Mouse (Mus musculus) forebrain, postnatal 0 days (tissue): Measurements from ENCODE around the gene Fthl17c. TPM values are rescaled to one million over a fixed set of nuclear protein-coding genes. Genes with fewer than 3 reads are reported as not detected.
A peak's percentile ranks its signal among the peaks of the same experiment; 100 is the strongest.
"Not testable (repeated sequence)": the region's sequence is repeated elsewhere in the genome, so short reads cannot be mapped to it uniquely, and the experiment has no call there.

Source experiments
- ATAC-seq: fragments of 200-750 bp; cut with Nextera tagmentation; 2 replicates; pipeline ENCODE4 v1.8.0; 2017; ENCODE audit warnings: mild to moderate bottlenecking, moderate library complexity
- DNase-seq: peaks from one replicate; pipeline ENCODE4 v3.0.0-alpha.2; 2015
- H3K27ac ChIP-seq: fragments of 300-500 bp; sonication (generic); 2 replicates; pipeline ENCODE4 v1.5.1; 2014; ENCODE audit warnings: low read depth, mild to moderate bottlenecking, antibody characterized with exemption, low read length, moderate library complexity, mixed read lengths
- H3K27me3 ChIP-seq: fragments of 300-500 bp; sonication (generic); 2 replicates; pipeline ENCODE4 v1.6.1; 2014; ENCODE audit warnings: mild to moderate bottlenecking, low read length, mixed read lengths; ENCODE audit not compliant: insufficient read depth
- H3K36me3 ChIP-seq: fragments of 300-500 bp; sonication (generic); 2 replicates; pipeline ENCODE4 v1.6.1; 2014; ENCODE audit warnings: mild to moderate bottlenecking, moderate library complexity; ENCODE audit not compliant: insufficient read depth
- H3K4me1 ChIP-seq: fragments of 300-500 bp; sonication (generic); 2 replicates; pipeline ENCODE4 v1.6.1; 2014; ENCODE audit warnings: antibody characterized with exemption; ENCODE audit not compliant: insufficient read depth
- H3K4me2 ChIP-seq: fragments of 300-500 bp; sonication (generic); 2 replicates; pipeline ENCODE4 v1.6.1; 2014; ENCODE audit warnings: low read depth, mild to moderate bottlenecking, moderate library complexity
- H3K4me3 ChIP-seq: fragments of 300-500 bp; sonication (generic); 2 replicates; pipeline ENCODE4 v1.5.1; 2014; ENCODE audit warnings: low read depth, low read length, mixed read lengths
- H3K9ac ChIP-seq: fragments of 300-500 bp; sonication (generic); 2 replicates; pipeline ENCODE4 v1.6.1; 2014; ENCODE audit warnings: mild to moderate bottlenecking
- H3K9me3 ChIP-seq: fragments of 300-500 bp; sonication (generic); 2 replicates; pipeline ENCODE4 v1.6.1; 2016; ENCODE audit warnings: low read length
- CTCF ChIP-seq: sonication (generic); IDR thresholded peaks from 2 replicates; pipeline ENCODE4 v1.5.1; 2016; ENCODE audit warnings: antibody characterized with exemption, control low read depth, low read depth
- WGBS: fragments of 180-500 bp; shearing (Covaris S2); extraction: QIAGEN DNeasy Blood & Tissue Kit; methylation state at CpG from one replicate; pipeline ENCODE4 v1.1.7; 2014; 5-methylcytosine and 5-hydroxymethylcytosine counted together
- polyA plus RNA-seq: library from polyadenylated mRNA; unstranded; fragments of >200 nt; fragmentation: Nextera tagmentation; extraction: Ambion mirVana; gene quantifications from 2 replicates; pipeline ENCODE4 v1.2.1, GENCODE M21; 2015
- total RNA-seq: library from RNA; depleted of rRNA; stranded (reverse); fragments of >200 nt; gene quantifications from 2 replicates; pipeline ENCODE4 v1.2.3, GENCODE M21; 2014; rRNA removed

The Fthl17c gene
- total RNA-seq (not detected in 2 replicates), polyA plus RNA-seq (not detected in 2 replicates)

DNA sequence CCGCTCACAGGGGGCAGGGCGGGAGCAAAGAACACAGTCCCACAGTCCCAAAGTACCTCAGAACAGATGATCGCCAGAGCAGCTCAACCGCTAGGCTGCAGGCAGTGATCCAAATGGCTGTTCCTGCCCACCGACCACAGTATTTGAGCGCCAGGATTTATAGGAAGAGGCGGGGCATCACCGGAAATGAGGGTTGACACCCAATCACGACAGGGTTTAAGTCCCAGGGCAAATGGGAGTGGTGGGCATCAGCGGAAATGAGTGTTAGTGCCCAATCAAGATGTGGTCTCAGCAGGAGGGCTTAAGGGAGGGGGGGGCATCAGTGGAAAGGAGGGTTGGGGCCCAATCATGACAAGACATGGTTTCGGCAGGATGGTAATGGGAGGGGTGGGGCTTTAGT, at the start of gene Fthl17c:
Gene Fthl17c (minus strand): TSS at position 101 of the 400 bp plus-strand sequence.
- H3K27ac ChIP-seq, H3K9ac ChIP-seq, H3K9me3 ChIP-seq, H3K4me3 ChIP-seq, H3K4me1 ChIP-seq, H3K27me3 ChIP-seq, ATAC-seq, H3K36me3 ChIP-seq, H3K4me2 ChIP-seq, DNase-seq: not testable (repeated sequence)
- WGBS, result no CpG with 5 or more reads among the region's 11 CpGs

- no peak overlapping the region for H3K4me3 ChIP-seq
- 57% methylated on average over 10 of the region's 10 CpGs for WGBS
- ATAC-seq (no peak), DNase-seq (no peak)
- H3K9me3 ChIP-seq, result no peaks in the 10 kb centered on the region
- no peaks in the 10 kb centered on the region for H3K27me3 ChIP-seq
- H3K4me2 ChIP-seq, result no peak overlapping the region
- H3K27ac ChIP-seq, result no peak overlapping the region
- no peak overlapping the region for H3K9ac ChIP-seq
- no peaks in the 10 kb centered on the region for H3K4me1 ChIP-seq
- TF ChIP-seq CTCF, result no peak
- H3K36me3 ChIP-seq, result no peaks in the 10 kb centered on the region
Measured at GRCm38 (mm10) chrX:9019481-9019880, 43.1 kb upstream of the Fthl17c start.

DNA sequence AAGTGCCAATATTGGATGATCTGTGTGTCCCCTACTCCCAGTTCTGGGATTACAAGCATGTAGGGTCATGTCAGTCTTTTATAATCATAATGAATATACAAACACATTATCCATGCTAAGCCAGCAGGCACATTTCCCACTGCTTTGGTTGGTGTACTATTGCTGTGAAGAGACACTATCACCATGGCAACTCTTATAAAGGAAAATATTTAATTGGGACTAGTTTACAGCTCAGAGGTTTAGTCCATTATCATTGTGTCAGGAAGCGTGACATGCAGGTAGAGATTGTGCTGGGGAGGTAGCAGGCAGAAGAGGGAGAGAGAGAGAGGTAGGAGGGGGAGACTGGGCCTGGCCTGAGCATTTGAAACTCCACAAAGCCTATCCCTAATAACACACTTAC, 39.7 kb upstream of the Fthl17c start:
- DNase-seq (no peak), ATAC-seq (peak; percentile 73)
- H3K9ac ChIP-seq, result no peak overlapping the region
- H3K27ac ChIP-seq, result no peak overlapping the region
- no peaks in the 10 kb centered on the region for H3K36me3 ChIP-seq
- no peaks in the 10 kb centered on the region for H3K4me1 ChIP-seq
- 29% methylated on average over 1 of the region's 1 CpGs for WGBS
- no peaks in the 10 kb centered on the region for H3K27me3 ChIP-seq
- no peaks in the 10 kb centered on the region for H3K9me3 ChIP-seq
- no peak for TF ChIP-seq CTCF
- no peak overlapping the region for H3K4me2 ChIP-seq
- H3K4me3 ChIP-seq, result no peak overlapping the region

DNA sequence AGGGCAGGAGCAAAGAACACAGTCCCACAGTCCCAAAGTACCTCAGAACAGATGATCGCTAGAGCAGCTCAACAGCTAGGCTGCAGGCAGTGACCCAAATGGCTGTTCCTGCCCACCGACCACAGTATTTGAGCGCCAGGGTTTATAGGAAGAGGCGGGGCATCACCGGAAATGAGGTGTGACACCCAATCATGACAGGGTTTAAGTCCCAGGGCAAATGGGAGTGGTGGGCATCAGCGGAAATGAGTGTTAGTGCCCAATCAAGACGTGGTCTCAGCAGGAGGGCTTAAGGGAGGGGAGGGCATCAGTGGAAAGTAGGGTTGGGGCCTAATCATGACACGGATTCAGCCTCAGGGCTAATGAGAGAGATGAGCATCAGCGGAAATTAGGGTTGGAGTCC, 10.3 kb upstream of the Fthl17c start, which contains the start of gene Fthl17d:
Gene Fthl17d (minus strand): TSS at position 101 of the 400 bp plus-strand sequence.
- H3K4me1 ChIP-seq, H3K4me2 ChIP-seq, H3K36me3 ChIP-seq, H3K27ac ChIP-seq, H3K27me3 ChIP-seq, H3K9ac ChIP-seq, H3K9me3 ChIP-seq, DNase-seq, ATAC-seq, H3K4me3 ChIP-seq: not testable (repeated sequence)
- WGBS, result no CpG with 5 or more reads among the region's 9 CpGs

- not testable (repeated sequence) for H3K27ac ChIP-seq, DNase-seq, H3K4me3 ChIP-seq, H3K9me3 ChIP-seq, H3K27me3 ChIP-seq, H3K9ac ChIP-seq, H3K4me1 ChIP-seq, H3K4me2 ChIP-seq, ATAC-seq, H3K36me3 ChIP-seq
- WGBS, result 45% methylated on average over 4 of the region's 4 CpGs
Measured at GRCm38 (mm10) chrX:8964618-8965017, 11.7 kb downstream of the Fthl17c start.

DNA sequence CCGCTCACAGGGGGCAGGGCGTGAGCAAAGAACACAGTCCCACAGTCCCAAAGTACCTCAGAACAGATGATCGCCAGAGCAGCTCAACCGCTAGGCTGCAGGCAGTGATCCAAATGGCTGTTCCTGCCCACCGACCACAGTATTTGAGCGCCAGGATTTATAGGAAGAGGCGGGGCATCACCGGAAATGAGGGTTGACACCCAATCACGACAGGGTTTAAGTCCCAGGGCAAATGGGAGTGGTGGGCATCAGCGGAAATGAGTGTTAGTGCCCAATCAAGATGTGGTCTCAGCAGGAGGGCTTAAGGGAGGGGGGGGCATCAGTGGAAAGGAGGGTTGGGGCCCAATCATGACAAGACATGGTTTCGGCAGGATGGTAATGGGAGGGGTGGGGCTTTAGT, 13.5 kb downstream of the Fthl17c start, which contains the start of gene Fthl17b:
Gene Fthl17b (minus strand): TSS at position 101 of the 400 bp plus-strand sequence.
- H3K4me3 ChIP-seq, H3K9ac ChIP-seq, H3K4me2 ChIP-seq, H3K36me3 ChIP-seq, H3K27me3 ChIP-seq, H3K27ac ChIP-seq, ATAC-seq, H3K4me1 ChIP-seq, H3K9me3 ChIP-seq, DNase-seq: not testable (repeated sequence)
- WGBS, result 94% methylated on average over 4 of the region's 11 CpGs

DNA sequence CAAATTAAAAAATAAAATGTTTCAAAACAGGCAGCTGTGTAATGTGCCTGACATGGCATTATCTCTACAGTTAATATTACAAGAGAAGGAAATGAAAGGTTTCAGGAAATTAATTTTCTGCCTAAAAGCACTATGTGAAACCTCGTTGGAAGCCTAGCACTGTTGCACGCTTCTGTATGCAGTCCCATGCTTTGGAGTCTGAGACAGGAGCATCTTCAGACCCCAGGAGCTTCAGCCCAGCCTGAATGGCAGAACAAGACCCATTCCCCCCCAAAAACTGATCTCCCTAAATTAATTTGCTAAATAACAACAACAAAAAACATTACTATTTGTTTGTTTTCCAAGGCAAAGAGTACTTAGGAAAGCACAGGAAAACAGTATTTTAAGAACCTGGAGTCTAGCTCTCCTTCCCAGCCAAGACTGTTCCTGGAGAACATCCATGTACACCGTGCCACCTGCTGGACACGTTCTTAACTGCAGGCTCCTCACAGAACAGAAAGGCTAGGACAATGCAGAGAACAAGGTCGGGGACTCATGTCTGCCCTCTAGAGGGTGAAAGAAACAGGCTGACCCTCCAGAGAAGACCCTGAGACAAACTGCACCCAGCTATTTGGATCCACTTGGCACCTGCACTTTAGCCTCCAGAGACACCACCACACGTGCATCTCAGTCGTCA, 28.1 kb downstream of the Fthl17c start:
- not testable (repeated sequence) for H3K27ac ChIP-seq, H3K4me2 ChIP-seq, H3K9ac ChIP-seq, H3K4me1 ChIP-seq, H3K9me3 ChIP-seq, H3K36me3 ChIP-seq, H3K4me3 ChIP-seq, H3K27me3 ChIP-seq
- DNase-seq (peak; percentile 86), ATAC-seq (peak; percentile 87)
- WGBS, result 17% methylated on average over 7 of the region's 7 CpGs
- TF ChIP-seq CTCF, result peak; percentile 82
